Mouse (Mus musculus): ENCODE results near the gene Pcnx4. TPM values are rescaled to one million over a fixed set of nuclear protein-coding genes. Genes with fewer than 3 reads are reported as not detected.

Gene Pcnx4
- total and polyA plus RNA-seq, 2 experiments = 2.3 to 4.2 TPM

DNA sequence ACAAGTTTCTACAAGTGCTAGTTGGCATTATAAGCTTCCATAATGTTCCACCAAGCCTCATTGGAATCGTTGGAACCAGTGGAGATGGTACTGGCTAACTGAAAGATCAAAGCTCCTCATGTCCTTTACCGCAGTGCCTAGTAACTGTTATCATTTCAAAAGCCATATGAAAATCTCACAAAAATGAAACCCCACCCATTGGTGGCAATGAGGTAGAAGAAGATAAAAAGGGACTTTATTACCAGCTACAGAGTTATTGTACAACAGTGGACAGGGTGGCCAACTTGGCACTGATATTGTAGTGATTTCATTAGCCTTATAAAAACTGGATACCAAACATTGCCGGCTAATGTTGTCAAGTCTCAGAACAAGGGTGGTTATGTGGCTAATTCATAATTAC is 75.9 kb downstream of the Pcnx4 start:
- 84% methylated on average over 3 of the region's 3 CpGs for WGBS
- Histone ChIP-seq H3K9ac (ENCODE audit: low read depth, low read length) (no peak overlapping the region), H3K79me2 (ENCODE audit: control insufficient read depth, insufficient read depth, low read length) (no peaks in the 10 kb centered on the region), H3K27ac (replicated peaks; ENCODE audit: insufficient read depth, low read depth, low read length) (no peak overlapping the region), H3K36me3 (ENCODE audit: control insufficient read depth, insufficient read depth, low read length) (peaks cover 24% of the 10 kb centered on the region), H3K4me3 (ENCODE audit: insufficient read depth, low read depth, low read length) (no peak overlapping the region), H3K27me3 (ENCODE audit: control insufficient read depth, insufficient read depth, low read length) (no peaks in the 10 kb centered on the region), H3K4me1 (ENCODE audit: control insufficient read depth, insufficient read depth, low read length) (no peaks in the 10 kb centered on the region)
- no peak for DNase-seq (ENCODE audit: extremely low read depth, low read depth, low spot score)
- no peak for TF ChIP-seq CTCF (IDR thresholded peaks at IDR 0.05; ENCODE audit: low read depth, low read length)
- no peak for TF ChIP-seq POLR2A (IDR thresholded peaks at IDR 0.05; ENCODE audit: extremely low read depth, insufficient read depth, low read length)

DNA sequence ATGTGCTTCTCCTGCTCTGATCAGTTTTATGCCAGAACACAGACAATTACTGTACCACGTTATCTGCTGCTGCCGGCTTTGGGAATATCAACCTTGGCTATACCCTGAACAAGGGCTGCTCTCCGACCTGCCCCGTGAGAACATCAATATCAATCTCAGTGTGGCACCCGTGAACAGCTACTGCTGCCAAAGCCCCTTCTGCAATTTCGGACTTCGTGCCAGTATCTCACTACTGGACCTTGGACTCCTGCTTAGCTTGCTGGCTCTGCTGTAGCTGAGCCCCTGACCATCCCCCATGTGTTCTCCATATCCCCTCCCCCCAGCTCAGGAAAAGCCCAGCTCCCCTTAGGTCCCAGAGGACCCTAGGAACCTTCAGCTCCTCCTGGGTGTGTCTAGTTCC is 84.7 kb downstream of the Pcnx4 start:
- Histone ChIP-seq H3K36me3 (ENCODE audit: control insufficient read depth, insufficient read depth, low read length) (peaks cover 4% of the 10 kb centered on the region), H3K27me3 (ENCODE audit: control insufficient read depth, insufficient read depth, low read length) (no peaks in the 10 kb centered on the region), H3K79me2 (ENCODE audit: control insufficient read depth, insufficient read depth, low read length) (peaks cover 3% of the 10 kb centered on the region; the same call in 1 of the 2 replicates), H3K27ac (replicated peaks; ENCODE audit: insufficient read depth, low read depth, low read length) (peak overlapping the region; percentile 65), H3K4me1 (ENCODE audit: control insufficient read depth, insufficient read depth, low read length) (peaks cover 14% of the 10 kb centered on the region), H3K9ac (ENCODE audit: low read depth, low read length) (peak overlapping the region; percentile 18; the same call in 1 of the 2 replicates), H3K4me3 (ENCODE audit: insufficient read depth, low read depth, low read length) (no peak overlapping the region)
- 25% methylated on average over 7 of the region's 7 CpGs for WGBS
- no peak for TF ChIP-seq CTCF (IDR thresholded peaks at IDR 0.05; ENCODE audit: low read depth, low read length)
- TF ChIP-seq POLR2A (IDR thresholded peaks at IDR 0.05; ENCODE audit: extremely low read depth, insufficient read depth, low read length) = no peak
- DNase-seq (ENCODE audit: extremely low read depth, low read depth, low spot score) = peak; percentile 96

DNA sequence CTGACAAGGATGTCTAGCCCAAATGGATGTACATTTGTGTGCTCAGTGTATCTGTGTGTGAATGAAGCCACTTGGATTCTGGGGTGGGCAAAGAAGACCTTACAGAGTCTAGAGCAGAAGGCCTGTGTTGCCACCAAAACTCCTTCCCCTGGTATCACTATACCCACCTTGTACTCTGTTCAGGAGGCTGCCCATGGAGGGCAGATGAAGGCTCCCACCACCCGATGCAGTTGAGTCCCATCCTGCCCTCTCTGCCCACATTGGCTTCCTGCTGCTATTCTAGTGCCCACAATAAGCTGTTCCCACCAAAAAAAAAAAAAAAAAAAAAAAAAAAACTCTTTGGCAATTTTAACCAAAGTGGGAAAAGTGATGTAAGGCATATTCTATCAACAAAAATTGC is 85.3 kb downstream of the Pcnx4 start:
- TF ChIP-seq POLR2A (IDR thresholded peaks at IDR 0.05; ENCODE audit: extremely low read depth, insufficient read depth, low read length) (no peak), CTCF (IDR thresholded peaks at IDR 0.05; ENCODE audit: low read depth, low read length) (no peak)
- Histone ChIP-seq H3K27me3 (ENCODE audit: control insufficient read depth, insufficient read depth, low read length) (no peaks in the 10 kb centered on the region), H3K4me1 (ENCODE audit: control insufficient read depth, insufficient read depth, low read length) (peaks cover 14% of the 10 kb centered on the region), H3K27ac (replicated peaks; ENCODE audit: insufficient read depth, low read depth, low read length) (0 out of 2 replicates have a peak overlapping the region, but pooled peaks have one; percentile 14), H3K9ac (ENCODE audit: low read depth, low read length) (no peak overlapping the region), H3K4me3 (ENCODE audit: insufficient read depth, low read depth, low read length) (no peak overlapping the region), H3K36me3 (ENCODE audit: control insufficient read depth, insufficient read depth, low read length) (peaks cover 4% of the 10 kb centered on the region), H3K79me2 (ENCODE audit: control insufficient read depth, insufficient read depth, low read length) (peaks cover 3% of the 10 kb centered on the region; the same call in 1 of the 2 replicates)
- WGBS = 100% methylated on average over 1 of the region's 1 CpGs
- DNase-seq (ENCODE audit: extremely low read depth, low read depth, low spot score) = no peak

DNA sequence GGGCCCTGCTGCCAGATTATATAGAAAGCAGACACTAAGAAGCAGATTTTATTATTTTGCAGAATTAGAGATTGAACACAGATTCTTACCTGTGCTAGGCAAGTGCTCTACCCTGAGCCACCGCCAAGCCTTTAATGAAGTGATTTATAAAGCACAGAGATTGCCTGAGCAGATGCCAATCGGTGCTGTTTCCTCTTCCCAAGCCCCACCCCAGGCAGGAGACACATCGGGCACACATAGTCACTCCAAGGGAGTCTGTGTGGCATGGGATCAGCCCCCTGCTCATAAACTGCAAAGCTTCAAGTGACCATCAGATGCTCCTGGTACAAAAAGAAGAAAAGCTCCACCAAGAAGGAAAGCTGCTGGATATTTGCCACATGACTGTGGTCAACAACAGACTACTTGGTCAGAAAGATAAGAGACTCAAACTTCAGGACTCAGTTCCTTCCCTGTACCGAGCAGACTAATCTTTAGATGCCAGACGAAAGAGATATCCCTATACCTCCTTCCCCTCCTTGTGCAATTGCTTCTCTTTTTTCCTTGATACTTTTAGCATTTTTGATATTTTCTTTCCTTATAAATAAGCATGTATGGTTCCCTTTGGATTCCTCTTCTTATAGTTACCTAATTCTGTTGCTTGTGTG is 86.8 kb downstream of the Pcnx4 start:
- peaks cover 3% of the 10 kb centered on the region; the same call in 1 of the 2 replicates for H3K79me2 ChIP-seq (ENCODE audit: control insufficient read depth, insufficient read depth, low read length)
- H3K9ac ChIP-seq (ENCODE audit: low read depth, low read length) = no peak overlapping the region
- H3K36me3 ChIP-seq (ENCODE audit: control insufficient read depth, insufficient read depth, low read length) = peaks cover 4% of the 10 kb centered on the region
- peak; percentile 56 for DNase-seq (ENCODE audit: extremely low read depth, low read depth, low spot score)
- TF ChIP-seq CTCF (IDR thresholded peaks at IDR 0.05; ENCODE audit: low read depth, low read length) = no peak
- TF ChIP-seq POLR2A (IDR thresholded peaks at IDR 0.05; ENCODE audit: extremely low read depth, insufficient read depth, low read length) = no peak
- 67% methylated on average over 5 of the region's 5 CpGs for WGBS
- H3K4me1 ChIP-seq (ENCODE audit: control insufficient read depth, insufficient read depth, low read length) = peaks cover 14% of the 10 kb centered on the region
- no peaks in the 10 kb centered on the region for H3K27me3 ChIP-seq (ENCODE audit: control insufficient read depth, insufficient read depth, low read length)
- no peak overlapping the region for H3K27ac ChIP-seq (replicated peaks; ENCODE audit: insufficient read depth, low read depth, low read length)
- H3K4me3 ChIP-seq (ENCODE audit: insufficient read depth, low read depth, low read length) = no peak overlapping the region

DNA sequence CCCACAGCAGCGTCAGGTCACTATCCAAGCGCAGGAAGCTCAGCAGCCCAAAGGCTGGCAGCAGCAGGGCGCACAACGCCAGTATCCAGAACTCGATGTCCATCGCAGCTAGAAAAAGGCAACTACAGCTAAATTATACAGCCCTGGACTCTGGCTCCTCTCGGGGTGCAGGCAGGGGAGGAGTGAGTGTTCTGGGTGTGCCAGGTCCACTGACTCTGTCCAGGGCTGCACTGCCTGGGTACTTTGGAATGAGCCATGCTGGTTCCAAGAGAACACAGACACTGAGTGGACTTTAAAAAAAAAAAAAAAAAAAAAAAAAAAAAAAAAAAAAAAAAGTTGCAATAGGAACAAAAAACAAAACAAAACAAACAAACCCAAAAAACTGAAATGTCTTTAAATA is 92.6 kb downstream of the Pcnx4 start:
- no peaks in the 10 kb centered on the region for H3K27me3 ChIP-seq (ENCODE audit: control insufficient read depth, insufficient read depth, low read length)
- H3K4me3 ChIP-seq (ENCODE audit: insufficient read depth, low read depth, low read length) = peak overlapping the region; percentile 61
- peaks cover 5% of the 10 kb centered on the region; the same call in 1 of the 2 replicates for H3K4me1 ChIP-seq (ENCODE audit: control insufficient read depth, insufficient read depth, low read length)
- peak overlapping the region; percentile 79 for H3K27ac ChIP-seq (replicated peaks; ENCODE audit: insufficient read depth, low read depth, low read length)
- H3K36me3 ChIP-seq (ENCODE audit: control insufficient read depth, insufficient read depth, low read length) = no peaks in the 10 kb centered on the region
- peak overlapping the region; percentile 68 for H3K9ac ChIP-seq (ENCODE audit: low read depth, low read length)
- DNase-seq (ENCODE audit: extremely low read depth, low read depth, low spot score) = peak; percentile 96
- no peak for TF ChIP-seq CTCF (IDR thresholded peaks at IDR 0.05; ENCODE audit: low read depth, low read length)
- peak; percentile 48; the same call in 1 of the 2 replicates for TF ChIP-seq POLR2A (IDR thresholded peaks at IDR 0.05; ENCODE audit: extremely low read depth, insufficient read depth, low read length)
- no peaks in the 10 kb centered on the region for H3K79me2 ChIP-seq (ENCODE audit: control insufficient read depth, insufficient read depth, low read length)
- WGBS = 30% methylated on average over 7 of the region's 7 CpGs

Other genes starting within 250 kb of the Pcnx4 start
- 0.46 and 0.47 TPM in 2 replicates for gene Rtn1, start 127.3 kb upstream of the Pcnx4 start, total RNA-seq (2014; rRNA removed)
- gene Rtn1, start 127.3 kb upstream of the Pcnx4 start, polyA plus RNA-seq (2012; rRNA removed) = 0.76 and 1.4 TPM in 2 replicates
- under 0.01 TPM in 1 of 2 replicates, not detected in the other for gene Lrrc9, start 94.5 kb upstream of the Pcnx4 start, total RNA-seq (2014; rRNA removed)
- not detected in 2 replicates for gene Lrrc9, start 94.5 kb upstream of the Pcnx4 start, polyA plus RNA-seq (2012; rRNA removed)
- 72.0 and 103 TPM in 2 replicates for gene Gm4756, start 113.3 kb downstream of the Pcnx4 start, total RNA-seq (2014; rRNA removed)
- gene Gm4756, start 113.3 kb downstream of the Pcnx4 start, polyA plus RNA-seq (2012; rRNA removed) = 117 and 146 TPM in 2 replicates
- gene Dhrs7, start 128.5 kb downstream of the Pcnx4 start, total RNA-seq (2014; rRNA removed) = 58.5 and 70.3 TPM in 2 replicates
- gene Dhrs7, start 128.5 kb downstream of the Pcnx4 start, polyA plus RNA-seq (2012; rRNA removed) = 37.2 and 41.8 TPM in 2 replicates
- gene Ppm1a, start 221.1 kb downstream of the Pcnx4 start, total RNA-seq (2014; rRNA removed) = 108 and 110 TPM in 2 replicates
- 55.4 and 57.8 TPM in 2 replicates for gene Ppm1a, start 221.1 kb downstream of the Pcnx4 start, polyA plus RNA-seq (2012; rRNA removed)

All from liver, adult 2 months (tissue).